ENCODE assay signal across 8 mouse cellular contexts in the genomic region with DNA sequence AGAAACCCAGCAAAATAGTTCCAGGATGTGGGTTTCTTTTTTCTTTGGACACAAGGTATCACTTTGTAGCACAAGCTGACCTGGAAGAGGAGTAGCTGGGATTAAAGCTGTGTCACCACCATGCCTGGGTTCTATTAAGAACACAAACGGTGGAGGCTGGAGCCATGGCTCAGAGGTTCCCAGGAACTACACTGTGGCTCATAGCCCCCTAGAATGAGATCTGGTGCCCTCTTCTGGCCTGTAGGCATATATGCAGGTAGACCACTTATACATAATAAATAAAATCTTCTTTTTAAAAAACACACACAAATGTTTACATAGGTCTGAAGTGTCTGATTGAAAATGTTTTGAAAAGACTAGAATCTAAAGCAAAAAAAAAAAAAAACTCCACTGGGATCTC. TPM values are rescaled to one million over a fixed set of nuclear protein-coding genes. Genes with fewer than 3 reads are reported as not detected.
DNase-seq lines count a peak whose midpoint lies in the region; ATAC-seq and TF ChIP-seq lines count a peak whose summit lies in the region.

No protein-coding gene starts in this region.

- no peaks in the 10 kb centered on the region for H3K9me3 ChIP-seq in G1E (replicated peaks)
- H3K9me3 ChIP-seq in limb, embryonic 13.5 days: no peaks in the 10 kb centered on the region
- H3K9me3 ChIP-seq in neural tube, embryonic 14.5 days (ENCODE audit: control insufficient read depth, low read length): no peaks in the 10 kb centered on the region

- intact Hi-C loops in gastrocnemius, postnatal 14 days (cut with DNase I; ENCODE audit: low total_unique reads): no loop called here

- no peak overlapping the region for H3K9ac ChIP-seq in limb, embryonic 13.5 days
- H3K9ac ChIP-seq in neural tube, embryonic 14.5 days (replicated peaks; ENCODE audit: low read depth, low read length): no peak overlapping the region

- H3K4me3 ChIP-seq in G1E (ENCODE audit: low read depth, low read length): no peak overlapping the region
- no peak overlapping the region for H3K4me3 ChIP-seq in limb, embryonic 13.5 days
- H3K4me3 ChIP-seq in neural tube, embryonic 14.5 days (ENCODE audit: low read depth, low read length): no peak overlapping the region

- H3K36me3 ChIP-seq in G1E (replicated peaks): peaks cover 90% of the 10 kb centered on the region
- H3K36me3 ChIP-seq in limb, embryonic 13.5 days: peaks cover 43% of the 10 kb centered on the region
- peaks cover 4% of the 10 kb centered on the region; the same call in 1 of the 2 replicates for H3K36me3 ChIP-seq in neural tube, embryonic 14.5 days (ENCODE audit: control insufficient read depth, insufficient read depth, low read length)

- no peak overlapping the region for H3K27ac ChIP-seq in limb, embryonic 13.5 days
- no peak overlapping the region for H3K27ac ChIP-seq in neural tube, embryonic 14.5 days (ENCODE audit: low read depth, low read length)

- peaks cover 11% of the 10 kb centered on the region for H3K4me1 ChIP-seq in G1E (ENCODE audit: insufficient read depth, low read depth, low read length)
- no peaks in the 10 kb centered on the region for H3K4me1 ChIP-seq in limb, embryonic 13.5 days
- H3K4me1 ChIP-seq in neural tube, embryonic 14.5 days (ENCODE audit: control insufficient read depth, insufficient read depth, low read length): no peaks in the 10 kb centered on the region

- no peaks in the 10 kb centered on the region for H3K27me3 ChIP-seq in G1E (ENCODE audit: insufficient read depth, low read length)
- H3K27me3 ChIP-seq in limb, embryonic 13.5 days: no peaks in the 10 kb centered on the region
- no peaks in the 10 kb centered on the region for H3K27me3 ChIP-seq in neural tube, embryonic 14.5 days (ENCODE audit: control insufficient read depth, insufficient read depth, low read length)

- TF ChIP-seq CTCF in G1E (IDR thresholded peaks at IDR 0.05; ENCODE audit: low read depth, low read length): 0 out of 2 replicates have a peak, but pooled peaks have one; percentile 19

- H3K4me2 ChIP-seq in limb, embryonic 13.5 days (replicated peaks): no peak overlapping the region
- H3K4me2 ChIP-seq in neural tube, embryonic 14.5 days (ENCODE audit: low read depth, low read length): no peak overlapping the region

- DNase-seq in layer of hippocampus, postnatal 10 days (ENCODE audit: low spot score in 2 of 2): peak; percentile 18 to 51
- DNase-seq in layer of hippocampus, adult 8-10 months (ENCODE audit: low spot score in 2 of 2): no peak
- DNase-seq in G1E (ENCODE audit: low spot score): no peak
- DNase-seq in cerebellum, adult 18-20 months: peak; percentile 43 to 52
- peak; percentile 24 for DNase-seq in gastrocnemius, postnatal 14 days
- DNase-seq in layer of hippocampus, adult 11-12 months (ENCODE audit: low spot score): no peak

- peak; percentile 41; the same call in 1 of the 2 replicates for ATAC-seq in G1E (ENCODE audit: extremely low read depth, insufficient number of reproducible peaks, low FRiP score, poor library complexity, severe bottlenecking)
- peak; percentile 68 for ATAC-seq in limb, embryonic 13.5 days (ENCODE audit: low FRiP score, low read depth)
- ATAC-seq in neural tube, embryonic 14.5 days (ENCODE audit: low read depth): peak; percentile 88

- 3% methylated on average over 1 of the region's 1 CpGs for WGBS in limb, embryonic 13.5 days
- WGBS in neural tube, embryonic 14.5 days: 0% methylated on average over 1 of the region's 1 CpGs

RNA-seq across cellular contexts. Expression of gene Zdhhc17, which starts 33.9 kb away (rescaled TPM):
- 10 to 100 TPM; 75.4 to 82.2 TPM for total RNA-seq in layer of hippocampus, postnatal 10 days (2021)
- 100 to 1,000 TPM in 3 of 4 experiments, 10 to 100 TPM in 1; 95.5 to 113 (median 108) TPM for total RNA-seq in layer of hippocampus, adult 8-10 months (2022)
- total RNA-seq in G1E (2014; fragmentation: Nextera tagmentation) (102 and 103 TPM in 2 replicates), G1E (2017) (62.8 and 70.0 TPM in 2 replicates)
- 1.5 and 1.6 TPM in 2 replicates for polyA plus RNA-seq in G1E (2012)
- 10 to 100 TPM; 20.7 to 22.6 TPM for total RNA-seq in gastrocnemius, postnatal 14 days (2021)
- polyA plus RNA-seq in limb, embryonic 13.5 days (2015; fragmentation: Nextera tagmentation; extraction: Ambion mirVana): 32.9 and 33.5 TPM in 2 replicates
- polyA plus RNA-seq in neural tube, embryonic 14.5 days (2014; fragmentation: Nextera tagmentation; extraction: Ambion mirVana): 74.1 and 90.4 TPM in 2 replicates

RNA-seq across cellular contexts. Expression of gene Csrp2, which starts 56.5 kb away (rescaled TPM):
- total RNA-seq in layer of hippocampus, postnatal 10 days (2021): 10 to 100 TPM; 76.9 to 77.5 TPM
- total RNA-seq in layer of hippocampus, adult 8-10 months (2022): 10 to 100 TPM in 3 of 4 experiments, 1 to 10 TPM in 1; 9.4 to 18.2 (median 12.6) TPM
- not detected in 2 replicates for total RNA-seq in G1E (2014; fragmentation: Nextera tagmentation)
- 0.44 TPM in 1 of 2 replicates, not detected in the other for total RNA-seq in G1E (2017)
- not detected in 2 replicates for polyA plus RNA-seq in G1E (2012)
- total RNA-seq in gastrocnemius, postnatal 14 days (2021): 10 to 100 TPM; 28.1 to 28.6 TPM
- polyA plus RNA-seq in limb, embryonic 13.5 days (2015; fragmentation: Nextera tagmentation; extraction: Ambion mirVana): 207 and 225 TPM in 2 replicates
- polyA plus RNA-seq in neural tube, embryonic 14.5 days (2014; fragmentation: Nextera tagmentation; extraction: Ambion mirVana): 137 and 169 TPM in 2 replicates

Comparison
In these comparisons a context has a peak if more than half of its experiments do, and no peak if none do; other contexts are left out.
1. DNase-seq: peak in layer of hippocampus, postnatal 10 days (2 of 2), cerebellum, adult 18-20 months (2 of 2) and gastrocnemius, postnatal 14 days (single experiment); none in layer of hippocampus, adult 8-10 months (0 of 2), G1E (single experiment) and layer of hippocampus, adult 11-12 months (single experiment).
2. RNA of gene Csrp2, which starts 56.5 kb away (total RNA-seq): 76.9 to 77.5 TPM in layer of hippocampus, postnatal 10 days, 28.1 to 28.6 TPM in gastrocnemius, postnatal 14 days and 9.4 to 18.2 TPM in layer of hippocampus, adult 8-10 months; 0.44 TPM in G1E; every median in the first group is over 4 times any median in the second.
3. Peak in every context shown above with its lines, with median percentiles within 50 percentile points of each other: ATAC-seq.